Mouse (Mus musculus) T-helper 2 cell (primary cell): ENCODE measurements around the gene Catip.

Experiments used
- in situ Hi-C: fragments of 300-600 bp; cut with MboI, MseI; formaldehyde crosslinking; loops from one replicate; pipeline ENCODE4 v1.15.1; 2025; ENCODE audit warnings: high pct_unique_total_duplicates

Gene Catip

DNA sequence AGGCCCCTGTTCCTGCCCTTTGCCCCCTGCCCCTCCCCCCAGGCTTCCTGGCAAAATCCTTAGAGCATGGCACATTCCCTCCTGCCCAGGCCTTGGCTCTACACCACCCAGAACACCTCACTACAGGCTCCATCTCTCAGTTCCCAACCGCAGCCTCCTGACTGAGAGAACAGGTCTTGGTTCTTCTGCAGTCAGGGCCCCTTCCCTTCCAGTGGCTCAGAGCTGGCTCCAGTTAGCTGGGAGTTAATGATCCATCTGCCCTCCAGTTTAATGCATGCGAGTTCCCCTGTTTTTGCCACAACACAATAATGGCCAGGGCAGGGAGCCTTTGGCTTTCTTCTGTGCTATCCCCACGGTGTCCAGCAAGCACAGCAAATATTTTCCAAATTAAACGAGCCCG is 18.7 kb upstream of the Catip start:
- in situ Hi-C loops: no loop called here

DNA sequence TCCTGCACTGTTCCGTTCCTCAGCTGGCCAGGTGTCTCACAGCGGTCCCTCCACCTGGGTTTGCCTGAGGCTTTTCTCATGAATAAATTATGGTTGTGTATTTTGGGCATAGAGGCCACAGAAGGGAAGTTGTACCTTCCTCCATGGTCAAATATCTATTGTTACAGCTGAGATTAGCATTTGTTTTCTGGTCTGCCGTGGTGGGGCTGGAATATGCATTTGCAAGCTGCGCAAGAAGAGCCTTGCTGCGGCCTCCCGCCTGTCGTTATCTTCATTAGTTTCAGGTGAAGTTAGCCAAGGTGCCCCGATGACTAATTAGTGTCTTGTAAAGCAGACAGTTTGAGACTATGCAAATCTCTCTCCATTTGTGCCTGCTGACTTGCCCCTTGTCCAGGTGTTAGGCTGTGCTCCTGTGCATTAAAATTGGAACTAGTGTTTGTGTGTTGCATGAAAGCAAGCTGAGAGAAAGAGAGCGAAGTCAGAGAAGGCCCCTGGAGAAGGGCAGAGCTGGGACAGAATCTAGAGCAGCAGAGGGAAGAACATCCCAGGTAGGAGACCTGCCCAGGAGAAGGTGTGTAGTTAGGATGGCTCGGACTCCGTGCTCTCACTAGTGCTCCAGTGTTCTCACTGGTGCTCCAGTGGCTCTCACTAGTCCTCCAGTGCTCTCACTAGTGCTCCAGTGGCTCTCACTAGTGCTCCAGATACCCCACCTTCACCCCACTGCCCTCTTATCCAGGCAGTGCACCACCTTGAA is 17.6 kb upstream of the Catip start:
- in situ Hi-C loops: no loop called here

DNA sequence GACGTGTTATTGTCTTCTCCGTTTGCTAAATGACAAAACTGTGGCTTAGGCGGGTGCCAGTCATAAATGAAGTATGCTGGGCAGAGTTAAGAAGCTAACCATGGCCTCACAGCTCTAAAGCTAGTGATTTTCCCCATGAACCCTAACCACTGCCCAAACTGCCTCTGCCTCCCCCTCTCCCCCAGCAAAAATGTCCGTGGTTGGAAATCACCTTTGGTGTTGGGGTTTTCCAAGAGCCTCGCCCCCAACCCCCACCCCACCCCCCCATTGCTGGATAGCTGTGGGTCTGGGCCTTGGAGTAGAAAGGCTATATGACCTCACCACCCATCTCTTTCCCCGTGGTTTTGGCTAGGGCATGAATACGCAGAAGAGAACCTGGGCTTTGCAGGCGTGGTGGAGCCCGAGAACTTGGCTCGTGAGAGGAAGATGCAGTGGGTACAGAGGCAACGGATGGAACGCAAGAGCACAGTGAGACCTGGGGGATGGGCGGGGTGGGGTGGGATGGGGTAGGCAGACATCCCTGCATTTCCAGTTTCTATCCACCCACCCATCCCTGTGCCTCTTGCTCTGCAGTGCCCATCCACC is 10.6 kb upstream of the Catip start:
- in situ Hi-C loops: no loop called here

DNA sequence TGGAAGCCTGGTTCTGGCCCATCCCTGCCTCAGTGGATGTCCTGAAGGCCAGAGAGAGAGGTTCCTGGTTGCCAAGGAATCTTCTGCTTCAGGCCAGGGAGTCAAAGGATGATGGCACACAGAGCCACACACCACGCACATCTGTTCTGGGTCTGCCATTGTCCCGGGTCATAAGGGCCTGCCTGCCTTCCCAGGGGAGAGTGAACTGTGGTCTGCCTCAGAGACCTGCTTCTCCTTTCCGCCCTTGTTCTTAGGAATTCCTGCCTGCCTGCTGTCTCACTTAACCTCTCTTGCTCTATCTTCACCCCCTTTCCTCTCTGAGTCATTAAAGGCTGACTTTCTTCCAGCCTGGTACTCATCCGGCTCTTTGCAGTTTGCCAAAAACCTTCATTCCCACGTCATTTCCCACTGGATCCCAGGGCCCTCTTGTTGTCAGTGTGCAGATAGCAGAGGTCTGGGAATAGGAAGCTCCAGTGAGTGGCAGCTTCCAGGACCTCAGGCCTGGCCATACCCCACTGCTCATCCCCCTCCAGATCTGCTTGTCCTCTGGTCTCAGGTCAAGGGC is 9.3 kb upstream of the Catip start:
- in situ Hi-C loops: no loop called here

DNA sequence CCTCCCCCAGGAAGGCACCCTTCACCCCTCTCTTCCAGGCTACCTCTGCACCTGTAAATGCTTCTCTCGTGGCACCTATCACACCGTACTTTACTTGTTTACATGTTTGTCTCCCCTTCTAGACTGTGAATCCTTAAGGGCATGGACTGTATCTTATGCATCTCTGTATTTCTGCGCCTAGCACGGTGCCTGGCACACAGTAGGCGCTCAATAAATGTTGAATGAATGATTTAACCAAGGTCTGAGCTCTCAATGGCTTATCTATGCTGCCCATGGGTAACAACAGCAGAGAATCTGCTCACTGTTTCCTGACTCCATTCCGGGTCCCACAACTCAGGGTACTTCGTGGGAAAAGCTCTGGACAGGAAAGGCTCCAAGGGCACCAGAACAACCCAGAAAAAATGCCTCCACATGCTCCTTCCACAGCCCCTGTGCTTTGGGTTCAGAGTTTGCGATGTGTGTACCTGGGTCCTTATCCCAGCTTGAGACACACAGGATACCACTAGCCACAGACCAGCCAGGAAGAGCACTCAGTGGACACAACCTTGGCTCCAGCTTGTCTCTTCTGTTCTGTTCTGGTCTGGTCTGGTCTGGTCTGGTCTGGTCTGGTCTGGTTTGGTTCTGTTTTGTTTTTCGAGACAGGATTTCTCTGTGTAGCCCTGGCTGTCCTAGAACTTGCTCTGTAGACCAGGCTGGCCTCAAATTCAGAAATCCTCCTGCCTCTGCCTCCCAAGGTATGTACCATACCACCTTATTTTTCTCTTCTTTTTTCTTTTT is 8.3 kb upstream of the Catip start:
- in situ Hi-C loops: no loop called here

DNA sequence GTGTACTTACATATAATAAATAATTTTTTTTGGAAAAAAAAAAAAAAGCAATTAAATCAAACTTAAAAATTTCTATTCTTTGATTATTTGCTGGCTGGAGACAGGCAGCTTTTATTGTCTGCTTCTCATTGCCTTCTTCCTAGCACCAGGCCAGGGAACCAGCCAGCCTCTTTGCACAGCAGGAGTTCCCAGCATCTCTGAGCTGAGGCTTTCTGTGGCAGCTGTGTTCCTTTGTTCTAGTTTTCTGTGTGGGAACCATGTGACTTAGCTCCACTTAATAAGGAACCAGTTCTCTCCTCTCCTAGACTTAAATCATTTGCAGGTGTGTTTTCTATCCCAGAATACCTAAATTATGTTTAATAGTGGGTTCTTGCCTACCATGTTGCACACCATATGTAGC is 4.4 kb upstream of the Catip start:
- in situ Hi-C loops: no loop called here

DNA sequence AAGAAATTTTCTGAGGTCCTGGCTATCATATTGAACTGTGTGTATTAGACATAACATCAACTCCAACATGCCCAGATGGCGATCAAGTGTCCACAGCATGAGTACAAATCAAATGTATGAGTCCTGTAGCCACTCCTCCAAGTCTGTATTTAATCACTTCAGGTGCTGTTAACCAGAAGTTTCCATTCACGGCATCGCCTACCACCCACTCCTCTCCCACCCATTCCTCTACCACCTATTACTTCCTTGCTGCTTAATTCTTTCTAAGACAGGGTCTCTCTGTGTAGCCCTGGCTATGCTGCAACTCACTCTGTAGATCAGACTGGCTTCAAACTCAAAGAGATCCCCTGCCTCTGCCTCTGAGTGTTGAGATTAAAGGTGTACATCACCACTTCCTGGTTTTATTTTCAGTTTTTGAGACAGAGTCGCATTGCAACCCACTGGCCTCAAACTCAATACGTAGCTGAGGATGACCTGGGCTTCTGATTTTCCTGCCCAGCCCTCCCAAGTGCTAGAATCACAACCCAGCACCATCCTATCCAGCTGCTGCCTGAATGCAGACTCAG is 1.9 kb upstream of the Catip start:
- in situ Hi-C loops: no loop called here

DNA sequence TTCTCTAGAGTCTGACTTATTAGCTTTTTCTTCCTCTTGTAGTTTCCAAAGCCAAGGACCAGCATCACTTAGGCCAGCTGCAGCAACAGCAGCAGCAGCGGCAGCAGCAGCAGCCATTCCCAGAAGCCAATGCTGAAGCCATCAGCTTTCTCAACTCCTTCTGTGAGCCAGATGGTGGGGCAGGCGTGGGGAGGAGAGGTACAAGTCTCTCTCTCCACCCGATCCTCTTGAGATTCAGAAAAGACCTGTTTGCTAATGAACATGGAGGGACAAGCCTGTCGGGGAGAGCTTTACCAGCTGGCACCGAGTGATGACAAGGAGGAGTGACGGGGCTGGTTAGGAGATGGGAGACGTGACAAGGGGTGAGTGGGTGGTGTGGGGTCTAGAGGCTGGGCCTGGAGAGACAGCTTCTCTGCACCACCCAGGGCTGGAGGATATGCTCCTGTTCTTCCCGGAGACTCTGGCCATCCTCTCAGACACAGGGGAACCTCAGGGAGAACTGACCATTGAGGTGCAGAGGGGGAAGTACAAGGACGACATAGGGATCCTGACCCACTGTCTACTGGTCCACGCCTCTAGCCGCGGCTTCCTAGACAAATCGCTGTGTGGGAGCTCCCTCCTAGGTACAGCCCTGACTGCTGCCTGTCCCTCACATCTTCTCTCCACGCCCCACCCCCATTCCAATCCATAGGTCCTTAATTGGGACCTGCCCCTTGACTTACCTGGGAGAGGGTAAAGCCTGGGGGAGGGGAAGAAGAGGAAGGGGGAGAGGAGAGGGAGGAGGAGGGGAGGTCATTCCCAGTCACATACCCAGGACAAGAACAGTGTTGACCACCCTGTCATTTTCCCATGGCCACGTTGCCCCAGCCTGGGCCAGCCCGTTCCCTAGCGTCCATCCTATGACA is 669 bp downstream of the Catip start:
- in situ Hi-C loops: no loop called here

DNA sequence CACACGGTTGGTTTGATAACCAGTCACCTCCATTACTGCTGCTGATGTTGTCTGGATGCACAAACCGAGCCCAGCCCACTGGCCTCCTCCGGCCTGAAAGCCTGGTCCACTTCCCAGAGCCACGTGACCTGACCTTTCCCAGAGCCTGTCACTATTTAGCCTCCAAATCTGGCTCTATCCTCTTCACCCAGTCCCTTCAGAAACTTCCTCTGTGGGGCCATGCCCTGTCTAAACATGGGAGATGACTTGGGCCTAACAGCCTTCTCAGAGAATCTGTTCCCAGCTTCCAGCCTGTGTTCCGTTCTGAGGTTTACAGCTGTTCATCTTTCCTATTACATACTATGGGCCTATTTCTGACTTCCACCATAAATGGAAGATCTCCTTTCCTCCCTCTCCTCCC is 1.5 kb downstream of the Catip start:
- in situ Hi-C loops: no loop called here

DNA sequence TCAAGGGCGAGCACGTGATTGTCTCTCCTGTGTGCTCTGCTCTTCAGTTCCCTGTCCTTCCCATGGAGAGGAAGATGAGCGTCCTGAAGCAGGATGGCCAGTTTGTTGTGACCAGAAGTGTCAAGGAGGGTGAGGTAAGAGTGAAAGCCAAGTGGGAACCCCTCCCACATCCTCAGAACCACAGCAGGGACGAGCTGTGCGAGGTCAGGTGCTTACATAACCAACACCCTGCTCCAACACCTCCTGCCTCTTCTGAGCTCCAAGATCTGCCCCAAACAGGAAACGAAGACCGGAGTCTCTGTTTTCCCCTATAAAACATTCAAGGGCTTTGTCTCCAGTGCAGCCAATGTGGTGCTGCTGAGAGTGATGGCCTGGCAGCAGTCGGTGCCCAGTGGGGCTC is 2.4 kb downstream of the Catip start:
- in situ Hi-C loops: no loop called here

DNA sequence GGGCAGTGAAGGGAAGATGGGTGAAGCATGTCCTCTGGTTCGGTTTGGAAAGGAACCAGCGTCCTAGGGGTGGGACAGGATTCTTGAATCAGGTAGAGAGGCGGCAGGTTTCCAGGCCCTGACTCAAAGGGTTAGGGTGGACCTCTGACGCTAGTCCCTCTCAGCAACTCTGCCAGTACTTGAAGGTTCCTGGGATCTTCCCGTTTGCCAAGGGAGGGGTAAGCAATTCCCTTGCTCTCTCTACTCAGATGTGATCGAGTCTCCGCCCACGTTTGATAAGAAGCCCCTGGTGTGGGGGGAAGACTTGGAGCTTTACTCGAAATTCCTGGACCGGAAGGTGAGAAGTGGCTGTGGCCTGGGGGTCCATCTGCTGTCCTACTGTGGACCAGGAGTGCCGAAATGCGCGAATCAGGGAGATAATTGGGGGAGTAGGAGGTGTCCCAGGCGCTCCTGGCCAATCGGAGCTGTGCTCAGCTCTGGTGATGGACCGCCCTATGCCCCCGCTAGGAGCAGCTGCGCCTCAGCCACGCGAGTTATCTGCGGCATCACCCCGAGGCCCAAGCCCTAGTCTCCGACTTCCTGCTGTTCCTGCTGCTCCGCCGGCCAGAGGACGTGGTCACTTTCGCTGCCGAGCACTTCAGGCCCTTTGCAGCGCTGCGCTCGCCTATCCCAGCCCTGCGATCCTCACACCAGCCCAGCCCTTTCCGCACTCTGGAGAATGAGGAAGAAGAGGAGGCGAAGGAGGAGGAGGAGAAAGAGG is 6.2 kb downstream of the Catip start:
- in situ Hi-C loops: no loop called here

DNA sequence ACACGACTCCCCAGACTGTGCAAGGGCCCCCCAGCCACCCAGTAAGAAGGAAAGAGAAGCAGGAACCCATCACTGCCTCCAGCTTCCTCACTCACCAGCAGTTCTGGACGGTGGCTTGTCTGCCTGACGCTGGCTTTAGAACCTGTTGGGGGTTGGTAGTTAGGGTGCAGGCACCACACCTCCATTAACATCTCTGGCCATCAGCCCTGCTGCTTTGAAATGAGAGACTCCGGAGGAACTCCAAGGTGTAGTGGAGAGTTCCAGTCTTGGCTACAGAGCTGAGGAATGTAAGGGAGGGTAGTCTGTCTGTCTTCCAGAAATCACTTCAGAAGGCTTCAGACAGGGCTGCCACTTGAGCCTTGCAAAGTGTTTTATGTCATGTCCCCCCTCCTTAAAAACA is 8.1 kb downstream of the Catip start:
- in situ Hi-C loops: no loop called here

DNA sequence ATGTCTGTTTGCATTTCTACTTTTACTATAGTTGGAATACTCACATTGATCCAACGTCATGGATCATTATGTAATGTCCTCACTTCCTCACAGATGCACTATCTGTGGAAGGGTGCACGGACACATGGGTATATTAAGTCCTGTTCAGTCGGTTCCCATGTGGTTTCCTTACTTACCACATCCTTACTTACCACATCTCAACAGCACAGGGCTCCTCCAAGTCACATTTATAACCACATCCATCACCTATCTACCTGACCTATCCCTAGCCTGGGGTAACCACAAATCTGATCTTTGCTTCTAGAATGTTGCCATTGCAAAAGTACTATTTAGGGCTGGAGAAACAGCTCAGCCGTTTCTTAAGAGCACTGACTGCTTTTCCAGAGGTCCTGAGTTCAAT is 11.5 kb downstream of the Catip start:
- in situ Hi-C loops: no loop called here

DNA sequence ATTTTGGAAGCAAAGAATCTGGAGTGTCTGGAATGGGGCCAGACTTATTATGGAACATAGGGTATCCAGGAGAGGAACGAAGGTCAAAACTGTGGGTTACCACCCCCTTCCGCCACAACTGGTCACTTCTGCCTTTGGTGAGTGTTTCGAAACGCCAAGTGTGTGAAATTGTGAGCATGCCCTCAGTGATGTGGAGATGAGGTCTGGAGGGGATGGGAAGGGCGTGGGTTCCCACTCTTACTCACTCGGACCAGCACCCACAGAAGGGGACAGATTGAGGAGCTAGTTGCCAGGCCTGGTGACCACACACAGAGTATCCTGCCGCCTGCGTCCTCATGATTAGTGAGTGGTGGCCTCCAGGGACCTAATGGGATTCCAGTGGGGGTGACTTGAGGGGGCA is 13.1 kb downstream of the Catip start, which contains the start of gene Slc11a1:
Slc11a1 (plus strand) TSS at position 216 of the 400 bp plus-strand sequence.
- in situ Hi-C loops: loop anchor here (25.0 kb wide), 1 partner anchor 438 kb away; no protein-coding TSS in a partner anchor

DNA sequence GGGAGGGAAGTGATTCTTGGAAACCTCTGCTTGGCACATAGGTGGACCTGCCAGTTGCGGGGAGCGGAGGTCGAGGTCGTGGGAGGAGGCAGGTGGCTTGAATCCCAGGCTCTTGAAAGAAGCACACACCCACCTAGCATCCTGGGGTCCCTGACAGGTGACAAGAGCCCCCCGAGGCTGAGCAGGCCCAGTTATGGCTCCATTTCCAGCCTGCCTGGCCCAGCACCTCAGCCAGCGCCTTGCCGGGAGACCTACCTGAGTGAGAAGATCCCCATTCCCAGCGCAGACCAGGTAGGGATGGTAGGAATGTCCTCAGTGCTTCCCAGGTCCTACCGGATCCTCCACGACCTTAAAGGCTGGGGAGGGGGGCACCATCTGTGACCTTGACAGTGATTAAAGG is 13.7 kb downstream of the Catip start:
- in situ Hi-C loops: loop anchor here (25.0 kb wide), 1 partner anchor 438 kb away; no protein-coding TSS in a partner anchor

DNA sequence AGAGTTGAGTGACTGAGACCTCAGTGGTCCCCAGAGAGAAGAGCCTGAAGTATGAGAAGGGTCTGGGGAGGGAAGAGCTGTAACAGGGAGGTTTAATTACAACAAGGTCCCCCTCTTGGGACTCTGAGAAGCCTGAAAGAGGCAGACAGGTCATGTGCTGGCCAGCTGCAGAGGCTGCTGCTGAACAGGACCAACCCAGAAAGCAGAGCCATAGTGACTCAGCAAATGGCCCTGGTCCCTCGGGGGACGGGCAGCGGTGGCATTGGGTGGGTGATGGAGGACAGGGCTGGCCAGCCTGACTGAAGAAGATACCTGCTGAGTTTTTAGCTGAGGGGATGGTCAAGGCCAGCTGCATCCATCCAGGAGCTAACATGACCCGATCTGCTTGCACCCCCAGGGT is 14.5 kb downstream of the Catip start:
- in situ Hi-C loops: loop anchor here (25.0 kb wide), 1 partner anchor 439 kb away; no protein-coding TSS in a partner anchor

DNA sequence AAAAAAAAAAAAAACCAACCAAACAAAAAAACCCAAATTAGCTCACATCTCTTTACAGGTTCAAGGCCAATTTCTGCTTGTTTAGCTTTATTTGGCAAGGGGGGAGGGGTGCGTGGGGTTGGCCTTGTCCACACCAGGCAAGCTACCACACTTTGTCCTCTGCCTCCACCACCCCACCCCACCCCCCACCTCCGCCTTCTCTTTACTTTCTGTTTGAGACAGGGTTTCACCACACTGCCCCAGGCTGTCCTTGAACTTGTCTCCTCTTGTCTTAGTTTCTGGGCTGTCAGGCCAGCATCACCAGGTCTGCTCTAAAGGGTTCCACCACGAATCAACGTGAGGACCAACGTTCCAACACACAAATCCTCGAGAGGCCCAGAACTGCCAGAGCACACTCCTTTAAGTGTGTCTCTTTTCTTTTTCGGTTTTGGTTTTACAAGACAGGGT is 17.2 kb downstream of the Catip start:
- in situ Hi-C loops: loop anchor here (25.0 kb wide), 1 partner anchor 442 kb away; no protein-coding TSS in a partner anchor

DNA sequence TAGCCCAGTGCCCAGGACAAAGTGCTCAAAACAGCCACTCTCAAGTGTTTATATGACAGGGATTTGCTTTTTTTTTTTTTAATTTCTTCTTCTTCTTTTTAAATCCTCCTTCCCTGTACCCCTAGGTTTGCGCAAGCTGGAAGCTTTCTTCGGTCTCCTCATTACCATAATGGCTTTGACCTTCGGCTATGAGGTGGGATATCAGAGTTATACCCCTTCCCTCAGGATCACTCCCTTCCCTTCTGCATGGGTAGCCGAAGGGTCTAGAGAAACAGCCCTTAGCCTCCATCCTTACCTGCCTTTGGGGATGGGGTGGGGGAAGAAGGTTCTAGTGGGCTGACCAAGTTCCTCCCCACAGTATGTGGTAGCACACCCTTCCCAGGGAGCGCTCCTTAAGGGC is 18.6 kb downstream of the Catip start:
- in situ Hi-C loops: loop anchor here (10.0 to 25.0 kb wide), 2 partner anchors 86 to 443 kb away; no protein-coding TSS in a partner anchor

DNA sequence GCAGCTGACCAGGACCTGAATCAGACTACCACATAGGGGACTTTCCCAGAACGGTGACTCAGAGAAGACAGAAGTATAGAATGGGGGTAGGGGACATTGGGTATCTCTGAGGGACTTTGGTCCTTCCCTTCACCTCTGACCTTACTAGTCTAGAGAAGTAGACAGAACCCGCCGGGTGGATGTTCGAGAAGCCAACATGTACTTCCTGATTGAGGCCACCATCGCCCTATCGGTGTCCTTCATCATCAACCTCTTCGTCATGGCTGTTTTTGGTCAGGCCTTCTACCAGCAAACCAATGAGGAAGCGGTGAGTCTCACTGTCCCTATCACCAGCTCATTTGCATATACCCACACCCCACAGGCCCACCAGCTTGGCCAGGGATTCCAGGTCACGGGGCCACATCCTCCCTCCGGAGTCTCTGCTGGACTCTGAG is 19.7 kb downstream of the Catip start:
- in situ Hi-C loops: loop anchor here (10.0 to 25.0 kb wide), 2 partner anchors 87 to 444 kb away; no protein-coding TSS in a partner anchor

DNA sequence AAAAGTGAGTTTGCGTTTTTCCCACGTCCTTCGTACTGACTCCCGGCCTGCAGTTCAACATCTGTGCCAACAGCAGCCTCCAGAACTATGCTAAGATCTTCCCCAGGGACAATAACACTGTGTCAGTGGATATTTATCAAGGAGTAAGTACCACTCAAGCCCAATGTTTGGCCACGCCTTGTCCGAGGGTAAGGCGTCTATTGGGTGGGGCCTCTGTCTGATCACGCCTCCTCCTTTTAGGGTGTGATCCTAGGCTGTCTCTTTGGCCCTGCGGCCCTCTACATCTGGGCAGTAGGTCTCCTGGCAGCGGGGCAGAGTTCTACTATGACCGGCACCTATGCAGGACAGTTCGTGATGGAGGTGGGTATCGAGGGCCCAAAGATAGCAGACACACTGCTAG is 21.5 kb downstream of the Catip start:
- in situ Hi-C loops: loop anchor here (10.0 to 25.0 kb wide), 2 partner anchors 89 to 446 kb away; no protein-coding TSS in a partner anchor
